Mouse (Mus musculus) limb, embryonic 11.5 days (tissue): ENCODE results near the gene Tmem62. TPM values are rescaled to one million over a fixed set of nuclear protein-coding genes. Genes with fewer than 3 reads are reported as not detected.
"Not testable (repeated sequence)": the region's sequence is repeated elsewhere in the genome, so short reads cannot be mapped to it uniquely, and the experiment has no call there.

Experiments used
- ATAC-seq: fragments of 200-750 bp; cut with Nextera tagmentation; 2 replicates; pipeline ENCODE4 v1.8.0; 2017; ENCODE audit warnings: low read depth; ENCODE audit not compliant: insufficient number of reproducible peaks, low FRiP score, low TSS enrichment
- DNase-seq: peaks from one replicate; pipeline ENCODE4 v3.0.0-alpha.2; 2015; ENCODE audit warnings: low spot score
- H3K27ac ChIP-seq: fragments of 300-500 bp; sonication (generic); replicated peaks from 2 replicates; pipeline ENCODE4 v1.5.1; 2014; ENCODE audit warnings: low read depth, mild to moderate bottlenecking, low read length
- H3K27me3 ChIP-seq: fragments of 300-500 bp; sonication (generic); 2 replicates; pipeline ENCODE4 v1.6.1; 2014; ENCODE audit warnings: mild to moderate bottlenecking, low read length, mixed read lengths; ENCODE audit not compliant: control insufficient read depth, insufficient read depth
- H3K36me3 ChIP-seq: fragments of 300-500 bp; sonication (generic); 2 replicates; pipeline ENCODE4 v1.6.1; 2014; ENCODE audit warnings: mild to moderate bottlenecking, low read length, moderate library complexity, mixed read lengths; ENCODE audit not compliant: control insufficient read depth, insufficient read depth
- H3K4me1 ChIP-seq: fragments of 300-500 bp; sonication (generic); 2 replicates; pipeline ENCODE4 v1.6.1; 2014; ENCODE audit warnings: low read length, mixed read lengths; ENCODE audit not compliant: control insufficient read depth, insufficient read depth
- H3K4me2 ChIP-seq: fragments of 300-500 bp; sonication (generic); 2 replicates; pipeline ENCODE4 v1.6.1; 2014; ENCODE audit warnings: low read depth, mild to moderate bottlenecking, moderate library complexity; ENCODE audit not compliant: severe bottlenecking
- H3K4me3 ChIP-seq: fragments of 300-500 bp; sonication (generic); 2 replicates; pipeline ENCODE4 v1.5.1; 2014; ENCODE audit warnings: low read depth, low read length
- H3K9ac ChIP-seq: fragments of 300-500 bp; sonication (generic); 2 replicates; pipeline ENCODE4 v1.6.1; 2014; ENCODE audit warnings: mild to moderate bottlenecking, low read length
- H3K9me3 ChIP-seq: fragments of 300-500 bp; sonication (generic); 2 replicates; pipeline ENCODE4 v1.6.1; 2016; ENCODE audit warnings: low read length; ENCODE audit not compliant: control insufficient read depth
- WGBS: fragments of 180-500 bp; shearing (Covaris S2); extraction: QIAGEN DNeasy Blood & Tissue Kit; methylation state at CpG from one replicate; pipeline ENCODE4 v1.1.7; 2014; 5-methylcytosine and 5-hydroxymethylcytosine counted together
- polyA plus RNA-seq: library from polyadenylated mRNA; unstranded; fragments of >200 nt; fragmentation: Nextera tagmentation; extraction: Ambion mirVana; gene quantifications from 2 replicates; pipeline ENCODE4 v1.2.1, GENCODE M21; 2014

Tmem62 gene
- polyA plus RNA-seq, 1 experiment from 2014 or later, result 0.93 TPM

- DNase-seq (no peak), ATAC-seq (no peak)
- no peak overlapping the region for H3K27ac ChIP-seq
- 64% methylated on average over 2 of the region's 2 CpGs for WGBS
- H3K4me3 ChIP-seq, result no peak overlapping the region
- H3K9me3 ChIP-seq, result no peaks in the 10 kb centered on the region
- H3K27me3 ChIP-seq, result 0 out of 2 replicates have a peak, but pooled peaks cover 3% of the 10 kb centered on the region
- no peaks in the 10 kb centered on the region for H3K36me3 ChIP-seq
- H3K9ac ChIP-seq, result no peak overlapping the region
- no peak overlapping the region for H3K4me2 ChIP-seq
- H3K4me1 ChIP-seq, result no peaks in the 10 kb centered on the region
Measured at GRCm38 (mm10) chr2:120978693-120979037, 1.8 kb downstream of the Tmem62 start.

DNA sequence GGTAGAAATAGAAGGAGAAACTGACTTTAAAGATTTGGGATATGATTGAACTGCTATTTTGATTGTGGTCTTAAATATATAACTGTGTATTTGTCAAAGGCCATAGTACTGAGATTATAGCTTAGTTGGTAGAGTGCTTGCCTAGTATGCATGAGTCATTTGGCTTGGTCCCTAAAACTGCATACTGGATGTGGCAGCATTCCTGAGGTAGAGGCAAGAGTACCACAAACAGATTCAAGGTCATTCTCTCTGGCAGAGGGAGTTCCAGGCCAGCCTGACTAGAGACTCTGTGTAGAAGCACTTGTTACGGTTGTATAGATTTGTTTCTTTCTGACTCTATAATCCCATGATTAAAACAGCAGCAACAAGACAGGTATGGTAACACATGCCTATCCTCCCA is 3.0 kb downstream of the Tmem62 start:
- H3K27me3 ChIP-seq, result 0 out of 2 replicates have a peak, but pooled peaks cover 3% of the 10 kb centered on the region
- DNase-seq (no peak), ATAC-seq (no peak)
- H3K9ac ChIP-seq, result no peak overlapping the region
- WGBS, result 94% methylated on average over 1 of the region's 1 CpGs
- H3K4me3 ChIP-seq, result no peak overlapping the region
- H3K4me2 ChIP-seq, result no peak overlapping the region
- H3K27ac ChIP-seq, result no peak overlapping the region
- no peaks in the 10 kb centered on the region for H3K9me3 ChIP-seq
- no peaks in the 10 kb centered on the region for H3K4me1 ChIP-seq
- H3K36me3 ChIP-seq, result no peaks in the 10 kb centered on the region

DNA sequence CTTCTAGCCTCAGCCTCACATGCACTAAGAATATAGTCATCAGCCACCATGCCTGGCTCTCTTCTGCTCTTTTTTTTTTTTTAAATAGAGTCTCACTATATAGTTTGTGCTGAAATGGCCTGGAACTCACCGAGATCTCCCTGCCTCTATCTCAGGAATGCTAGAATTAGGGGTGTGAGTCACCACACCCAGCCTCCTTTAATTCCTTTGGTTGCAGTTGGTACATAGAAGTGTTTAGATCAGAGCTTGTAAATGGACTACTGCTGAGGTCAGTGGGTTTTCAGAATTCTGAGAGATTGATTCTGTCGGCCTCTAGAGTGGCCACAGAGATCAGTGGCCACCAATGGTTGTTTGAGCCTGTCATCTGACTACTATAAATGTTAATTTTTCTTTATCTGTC is 4.0 kb downstream of the Tmem62 start:
- 67% methylated on average over 2 of the region's 2 CpGs for WGBS
- no peaks in the 10 kb centered on the region for H3K9me3 ChIP-seq
- ATAC-seq (no peak), DNase-seq (no peak)
- no peak overlapping the region for H3K9ac ChIP-seq
- H3K36me3 ChIP-seq, result no peaks in the 10 kb centered on the region
- H3K4me2 ChIP-seq, result no peak overlapping the region
- no peaks in the 10 kb centered on the region for H3K4me1 ChIP-seq
- no peak overlapping the region for H3K4me3 ChIP-seq
- H3K27ac ChIP-seq, result no peak overlapping the region
- 0 out of 2 replicates have a peak, but pooled peaks cover 3% of the 10 kb centered on the region for H3K27me3 ChIP-seq

DNA sequence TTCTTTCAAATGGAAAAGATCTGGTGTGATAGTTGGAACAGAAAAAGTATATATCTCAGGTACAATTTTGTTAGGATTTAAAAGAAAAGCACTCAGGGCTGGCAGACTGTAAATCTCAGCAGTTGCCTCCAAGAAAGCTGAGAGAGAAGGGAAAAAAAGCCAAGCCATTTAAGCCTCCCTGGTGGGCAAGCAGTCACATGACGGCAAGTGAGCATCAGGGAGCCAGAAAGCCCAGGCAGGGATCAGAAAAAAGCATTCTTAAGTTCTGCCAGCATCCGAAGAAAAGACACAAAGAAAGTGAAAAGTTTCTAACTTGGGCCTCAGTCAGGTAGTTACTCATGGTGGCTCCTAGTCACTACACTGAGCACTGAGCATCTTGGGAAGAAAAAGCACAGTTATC is 6.8 kb downstream of the Tmem62 start:
- H3K27ac ChIP-seq, result no peak overlapping the region
- DNase-seq (no peak), ATAC-seq (no peak)
- H3K4me3 ChIP-seq, result no peak overlapping the region
- no peaks in the 10 kb centered on the region for H3K27me3 ChIP-seq
- H3K4me2 ChIP-seq, result no peak overlapping the region
- H3K4me1 ChIP-seq, result no peaks in the 10 kb centered on the region
- no peak overlapping the region for H3K9ac ChIP-seq
- WGBS, result 26% methylated on average over 2 of the region's 2 CpGs
- H3K36me3 ChIP-seq, result no peaks in the 10 kb centered on the region
- no peaks in the 10 kb centered on the region for H3K9me3 ChIP-seq

DNA sequence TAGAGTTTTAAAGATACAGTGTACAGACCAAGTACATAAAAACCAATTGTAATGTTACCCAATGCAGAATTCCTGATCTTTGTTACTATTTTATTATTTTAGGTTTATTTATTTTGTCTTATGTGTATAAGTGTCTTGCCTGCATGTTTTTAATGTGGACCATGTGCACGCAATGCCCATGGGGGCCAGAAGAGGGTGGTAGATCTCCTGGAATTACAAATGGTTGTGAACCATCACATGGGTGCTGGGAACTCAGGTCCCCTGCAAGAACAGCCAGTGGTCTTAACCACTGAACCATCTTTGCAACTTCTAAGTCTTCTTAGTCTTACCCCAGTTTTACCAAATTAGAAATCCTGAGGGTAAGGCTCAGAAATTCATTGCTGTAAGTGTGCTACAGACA is 8.4 kb downstream of the Tmem62 start:
- WGBS, result 85% methylated on average over 1 of the region's 1 CpGs
- Histone ChIP-seq H3K27me3 (no peaks in the 10 kb centered on the region), H3K36me3 (no peaks in the 10 kb centered on the region), H3K9me3 (no peaks in the 10 kb centered on the region), H3K27ac (no peak overlapping the region), H3K4me1 (no peaks in the 10 kb centered on the region), H3K4me3 (no peak overlapping the region), H3K9ac (no peak overlapping the region), H3K4me2 (no peak overlapping the region)
- no peak for DNase-seq
- ATAC-seq, result no peak

- Histone ChIP-seq H3K4me1 (no peaks in the 10 kb centered on the region), H3K9me3 (no peaks in the 10 kb centered on the region), H3K36me3 (no peaks in the 10 kb centered on the region), H3K9ac (no peak overlapping the region), H3K27me3 (no peaks in the 10 kb centered on the region), H3K27ac (no peak overlapping the region), H3K4me2 (no peak overlapping the region), H3K4me3 (no peak overlapping the region)
- ATAC-seq (no peak), DNase-seq (no peak)
- 76% methylated on average over 4 of the region's 4 CpGs for WGBS
Measured at GRCm38 (mm10) chr2:120991196-120991595, 14.4 kb downstream of the Tmem62 start.

DNA sequence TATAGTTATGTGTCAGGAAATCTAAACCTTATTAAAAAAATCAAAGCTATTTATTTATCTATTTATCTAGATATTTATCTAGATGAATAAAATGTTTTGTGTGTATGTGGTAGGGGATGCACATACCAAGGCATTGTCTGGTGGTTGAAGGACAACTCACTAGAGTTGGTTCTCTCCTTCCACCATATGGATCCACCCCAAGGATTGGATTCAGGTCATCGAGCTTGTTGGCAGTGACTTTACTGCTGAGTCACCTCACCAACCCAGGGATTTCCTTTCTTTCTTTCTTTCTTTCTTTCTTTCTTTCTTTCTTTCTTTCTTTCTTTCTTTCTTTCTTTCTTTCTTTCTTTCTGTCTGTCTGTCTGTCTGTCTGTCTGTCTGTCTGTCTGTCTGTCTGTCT is 19.8 kb downstream of the Tmem62 start:
- ATAC-seq, result not testable (repeated sequence)
- WGBS, result 81% methylated on average over 1 of the region's 1 CpGs

GRCm38 (mm10) chr2:120998863-120999262 is 22.0 kb downstream of the Tmem62 start:
- H3K27ac ChIP-seq, result no peak overlapping the region
- H3K4me1 ChIP-seq, result no peaks in the 10 kb centered on the region
- H3K9me3 ChIP-seq, result no peaks in the 10 kb centered on the region
- H3K27me3 ChIP-seq, result no peaks in the 10 kb centered on the region
- no peak for DNase-seq
- no peaks in the 10 kb centered on the region for H3K36me3 ChIP-seq
- 88% methylated on average over 8 of the region's 8 CpGs for WGBS
- no peak overlapping the region for H3K4me3 ChIP-seq
- H3K9ac ChIP-seq, result no peak overlapping the region
- H3K4me2 ChIP-seq, result no peak overlapping the region
- ATAC-seq, result no peak

More for the DNA sequence above, 19.8 kb downstream of the Tmem62 start:
- H3K4me1 ChIP-seq, H3K4me3 ChIP-seq, H3K9ac ChIP-seq, H3K9me3 ChIP-seq, H3K27ac ChIP-seq, H3K4me2 ChIP-seq, DNase-seq, H3K36me3 ChIP-seq, H3K27me3 ChIP-seq: not testable (repeated sequence)

GRCm38 (mm10) chr2:121003586-121003985 is 26.8 kb downstream of the Tmem62 start:
- Histone ChIP-seq H3K36me3 (no peaks in the 10 kb centered on the region), H3K4me3 (no peak overlapping the region), H3K4me1 (no peaks in the 10 kb centered on the region), H3K9me3 (no peaks in the 10 kb centered on the region), H3K4me2 (no peak overlapping the region), H3K27me3 (no peaks in the 10 kb centered on the region), H3K27ac (no peak overlapping the region), H3K9ac (no peak overlapping the region)
- ATAC-seq (no peak), DNase-seq (no peak)
- 70% methylated on average over 2 of the region's 2 CpGs for whole genome bisulfite sequencing
